Mouse (Mus musculus) thymus, postnatal 25 days (tissue): ENCODE measurements at regions not wholly inside any gene's neighbourhood (a gene's known extent, or its start where the extent isn't known, plus 50 kb on each side); places are given as distances from the start of the nearest gene placed in this dataset.

Experiments
- DNase-seq: peaks from one replicate; pipeline ENCODE4 v3.0.0; 2022

GRCm38 (mm10) chr2:178723455-178723854 lies 293.1 kb downstream of the Cdh26 start:
- DNase-seq: no peak

GRCm38 (mm10) chr2:178724228-178724627 lies 293.9 kb downstream of the Cdh26 start:
- no peak for DNase-seq

GRCm38 (mm10) chr2:178727930-178728793 lies 297.8 kb downstream of the Cdh26 start:
- peak; percentile 64 for DNase-seq

- DNase-seq: no peak
These were observed 298.4 kb downstream of the Cdh26 start for GRCm38 (mm10) chr2:178728794-178729120.

GRCm38 (mm10) chr2:178735099-178735498 lies 304.8 kb downstream of the Cdh26 start:
- peak; percentile 9 for DNase-seq

- no peak for DNase-seq
These were observed 314.3 kb downstream of the Cdh26 start for GRCm38 (mm10) chr2:178744617-178745016.

GRCm38 (mm10) chr2:178745296-178746015 lies 315.1 kb downstream of the Cdh26 start:
- DNase-seq: no peak

- no peak for DNase-seq
These were observed 320.9 kb downstream of the Cdh26 start for GRCm38 (mm10) chr2:178751247-178751646.

GRCm38 (mm10) chr2:178758366-178758765 lies 328.0 kb downstream of the Cdh26 start:
- DNase-seq: peak; percentile 49

- DNase-seq: no peak
These were observed 338.2 kb downstream of the Cdh26 start for GRCm38 (mm10) chr2:178768526-178768925.

GRCm38 (mm10) chr2:178769001-178769400 lies 338.7 kb downstream of the Cdh26 start:
- DNase-seq: no peak

GRCm38 (mm10) chr2:178771435-178771834 lies 341.1 kb downstream of the Cdh26 start:
- DNase-seq: no peak

GRCm38 (mm10) chr2:178771881-178772280 lies 341.6 kb downstream of the Cdh26 start:
- DNase-seq: no peak

- no peak for DNase-seq
These were observed 354.7 kb downstream of the Cdh26 start for GRCm38 (mm10) chr2:178784822-178785589.

- DNase-seq: no peak
These were observed 355.5 kb downstream of the Cdh26 start for GRCm38 (mm10) chr2:178785843-178786242.

- no peak for DNase-seq
These were observed 365.5 kb downstream of the Cdh26 start for GRCm38 (mm10) chr2:178795841-178796240.

- no peak for DNase-seq
These were observed 371.1 kb downstream of the Cdh26 start for GRCm38 (mm10) chr2:178801464-178801863.

- no peak for DNase-seq
These were observed 375.0 kb downstream of the Cdh26 start for GRCm38 (mm10) chr2:178805283-178805682.

GRCm38 (mm10) chr2:178821552-178821951 lies 391.2 kb downstream of the Cdh26 start:
- no peak for DNase-seq

- no peak for DNase-seq
These were observed 400.0 kb downstream of the Cdh26 start for GRCm38 (mm10) chr2:178830313-178830712.

- DNase-seq: no peak
These were observed 404.7 kb downstream of the Cdh26 start for GRCm38 (mm10) chr2:178834986-178835385.

GRCm38 (mm10) chr2:178838571-178838970 lies 408.2 kb downstream of the Cdh26 start:
- DNase-seq: no peak

GRCm38 (mm10) chr2:178840975-178841374 lies 410.6 kb downstream of the Cdh26 start:
- no peak for DNase-seq
